Mouse (Mus musculus) cerebellum, postnatal 4 days (tissue): ENCODE measurements around the gene Ticrr.

Source experiments
- DNase-seq, 2 experiments: peaks; one replicate each; pipeline ENCODE4 v3.0.0; 2022; ENCODE audit warnings: low spot score in 2 of 2, mixed read lengths in 1 of 2

The Ticrr gene

DNA sequence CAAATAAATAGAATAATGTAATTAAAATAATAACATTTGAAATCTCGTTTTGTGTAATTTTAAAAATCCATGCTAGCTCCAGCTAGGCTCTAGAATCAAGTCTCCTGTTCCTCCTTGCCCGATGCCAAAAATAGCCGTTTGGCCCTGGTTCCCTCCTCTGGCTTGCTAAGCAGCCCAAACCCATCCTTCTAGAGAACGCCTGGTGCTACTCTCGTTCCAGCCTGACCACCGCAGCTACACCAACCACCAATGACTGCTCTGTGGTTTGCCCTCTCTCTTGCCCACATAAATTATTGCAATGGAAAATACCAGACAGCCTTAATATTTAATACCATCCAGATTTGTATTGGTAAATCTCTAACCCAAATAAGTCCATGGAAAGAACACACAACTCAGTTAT, 87.7 kb downstream of the Ticrr start:
- no peak for DNase-seq
